Mouse (Mus musculus) layer of hippocampus, adult 18-20 months (tissue): ENCODE data around the gene Gm7579. TPM values are rescaled to one million over a fixed set of nuclear protein-coding genes. Genes with fewer than 3 reads are reported as not detected.

Experiments used
- total RNA-seq, 2 experiments: library from RNA; stranded (reverse); gene quantifications; 2 replicates each; pipeline ENCODE4 v1.2.3; 2021

Gm7579 gene
- total RNA-seq, 2 experiments from 2014 or later = not detected

Other genes with a start within 250 kb of the Gm7579 start
- 10 to 100 TPM; 29.0 to 32.0 TPM for gene Mob2, start 150.8 kb upstream of the Gm7579 start, total RNA-seq
- 100 to 1,000 TPM; 130 to 133 TPM for gene Dusp8, start 116.0 kb upstream of the Gm7579 start, total RNA-seq
- gene Gm45618, start 91.1 kb upstream of the Gm7579 start, total RNA-seq = not detected
- gene Gm39115, start 75.8 kb upstream of the Gm7579 start, total RNA-seq = not detected
- not detected for gene Gm45337, start 67.3 kb upstream of the Gm7579 start, total RNA-seq
- gene Gm29735, start 54.7 kb upstream of the Gm7579 start, total RNA-seq = not detected
- not detected for gene Gm4553, start 46.1 kb upstream of the Gm7579 start, total RNA-seq
- not detected for gene Krtap5-2, start 35.9 kb upstream of the Gm7579 start, total RNA-seq
- not detected for gene Gm10153, start 21.5 kb upstream of the Gm7579 start, total RNA-seq
- gene Krtap5-3, start 10.5 kb upstream of the Gm7579 start, total RNA-seq = not detected
- gene Krtap5-5, start 18.1 kb downstream of the Gm7579 start, total RNA-seq = not detected
- not detected for gene Gm40460, start 29.2 kb downstream of the Gm7579 start, total RNA-seq
- gene Gm2431, start 46.5 kb downstream of the Gm7579 start, total RNA-seq = not detected
- not detected for gene Gm4559, start 62.5 kb downstream of the Gm7579 start, total RNA-seq
- gene Krtap5-1, start 85.3 kb downstream of the Gm7579 start, total RNA-seq = not detected
- not detected for gene Krtap5-4, start 91.7 kb downstream of the Gm7579 start, total RNA-seq
- 10 to 100 TPM; 36.8 to 37.1 TPM for gene Ifitm10, start 161.9 kb downstream of the Gm7579 start, total RNA-seq
- 1 to 10 TPM in 1 of 2 experiments, under 1 TPM in 1; 0.94 to 6.7 TPM for gene Gm49369, start 170.8 kb downstream of the Gm7579 start, total RNA-seq
- 100 to 1,000 TPM; 303 to 349 TPM for gene Ctsd, start 176.2 kb downstream of the Gm7579 start, total RNA-seq
- gene Syt8, start 223.0 kb downstream of the Gm7579 start, total RNA-seq = not detected
- 1 to 10 TPM in 1 of 2 experiments, not detected in 1; 1.2 TPM for gene Tnni2, start 229.9 kb downstream of the Gm7579 start, total RNA-seq
- gene Lsp1, start 248.9 kb downstream of the Gm7579 start, total RNA-seq = 1 to 10 TPM; 2.6 to 3.1 TPM